Mouse (Mus musculus): ENCODE results near the gene Gm45062. TPM values are rescaled to one million over a fixed set of nuclear protein-coding genes. Genes with fewer than 3 reads are reported as not detected.

Gene Gm45062
- total and polyA plus RNA-seq, 2 experiments from 2014 or later = 3.0 TPM; not detected in 1

- 88% methylated on average over 1 of the region's 1 CpGs for WGBS
- no peak for TF ChIP-seq CTCF (IDR thresholded peaks at IDR 0.05; ENCODE audit: low read depth)
- no peak for TF ChIP-seq EP300 (IDR thresholded peaks at IDR 0.05; ENCODE audit: low read depth)
- DNase-seq (ENCODE audit: low spot score) = no peak
- H3K4me1 ChIP-seq (ENCODE audit: control insufficient read depth, insufficient read depth) = peaks cover 17% of the 10 kb centered on the region
- H3K27ac ChIP-seq (ENCODE audit: low read depth) = no peak overlapping the region
- no peak overlapping the region for H3K4me3 ChIP-seq (ENCODE audit: low read depth, low read length)
- H3K9ac ChIP-seq (replicated peaks; ENCODE audit: low read depth, low read length) = no peak overlapping the region
- no peaks in the 10 kb centered on the region for H3K36me3 ChIP-seq (replicated peaks; ENCODE audit: control insufficient read depth, insufficient read depth, low read length)
- ATAC-seq (ENCODE audit: insufficient read depth, low read depth) = no peak
- H3K4me2 ChIP-seq (ENCODE audit: low read depth, low read length) = no peak overlapping the region
- no peaks in the 10 kb centered on the region for H3K27me3 ChIP-seq (ENCODE audit: control insufficient read depth, insufficient read depth, low read length)
- H3K9me3 ChIP-seq (replicated peaks; ENCODE audit: control insufficient read depth, low read length) = no peaks in the 10 kb centered on the region
Measured at GRCm38 (mm10) chr6:8420187-8420503, 160.9 kb downstream of the Gm45062 start.

- TF ChIP-seq EP300 (IDR thresholded peaks at IDR 0.05; ENCODE audit: low read depth) (no peak), CTCF (IDR thresholded peaks at IDR 0.05; ENCODE audit: low read depth) (no peak)
- H3K9ac ChIP-seq (replicated peaks; ENCODE audit: low read depth, low read length) = no peak overlapping the region
- ATAC-seq (ENCODE audit: insufficient read depth, low read depth) = no peak
- no peak for DNase-seq (ENCODE audit: low spot score)
- H3K4me3 ChIP-seq (ENCODE audit: low read depth, low read length) = no peak overlapping the region
- H3K9me3 ChIP-seq (replicated peaks; ENCODE audit: control insufficient read depth, low read length) = no peaks in the 10 kb centered on the region
- peaks cover 17% of the 10 kb centered on the region for H3K4me1 ChIP-seq (ENCODE audit: control insufficient read depth, insufficient read depth)
- no peaks in the 10 kb centered on the region for H3K36me3 ChIP-seq (replicated peaks; ENCODE audit: control insufficient read depth, insufficient read depth, low read length)
- no peak overlapping the region for H3K27ac ChIP-seq (ENCODE audit: low read depth)
- H3K27me3 ChIP-seq (ENCODE audit: control insufficient read depth, insufficient read depth, low read length) = no peaks in the 10 kb centered on the region
- H3K4me2 ChIP-seq (ENCODE audit: low read depth, low read length) = no peak overlapping the region
- WGBS = 71% methylated on average over 5 of the region's 5 CpGs
Measured at GRCm38 (mm10) chr6:8421421-8421820, 162.2 kb downstream of the Gm45062 start.

GRCm38 (mm10) chr6:8421959-8422581, 162.8 kb downstream of the Gm45062 start:
- no peaks in the 10 kb centered on the region for H3K9me3 ChIP-seq (replicated peaks; ENCODE audit: control insufficient read depth, low read length)
- no peak overlapping the region for H3K27ac ChIP-seq (ENCODE audit: low read depth)
- no peaks in the 10 kb centered on the region for H3K36me3 ChIP-seq (replicated peaks; ENCODE audit: control insufficient read depth, insufficient read depth, low read length)
- ATAC-seq (ENCODE audit: insufficient read depth, low read depth) = no peak
- H3K27me3 ChIP-seq (ENCODE audit: control insufficient read depth, insufficient read depth, low read length) = no peaks in the 10 kb centered on the region
- peaks cover 17% of the 10 kb centered on the region for H3K4me1 ChIP-seq (ENCODE audit: control insufficient read depth, insufficient read depth)
- no peak for TF ChIP-seq CTCF (IDR thresholded peaks at IDR 0.05; ENCODE audit: low read depth)
- TF ChIP-seq EP300 (IDR thresholded peaks at IDR 0.05; ENCODE audit: low read depth) = no peak
- H3K4me3 ChIP-seq (ENCODE audit: low read depth, low read length) = no peak overlapping the region
- H3K9ac ChIP-seq (replicated peaks; ENCODE audit: low read depth, low read length) = no peak overlapping the region
- no peak for DNase-seq (ENCODE audit: low spot score)
- WGBS = 78% methylated on average over 10 of the region's 10 CpGs
- H3K4me2 ChIP-seq (ENCODE audit: low read depth, low read length) = no peak overlapping the region

- no peak overlapping the region for H3K9ac ChIP-seq (replicated peaks; ENCODE audit: low read depth, low read length)
Measured at GRCm38 (mm10) chr6:8423142-8423541, 163.9 kb downstream of the Gm45062 start.

DNA sequence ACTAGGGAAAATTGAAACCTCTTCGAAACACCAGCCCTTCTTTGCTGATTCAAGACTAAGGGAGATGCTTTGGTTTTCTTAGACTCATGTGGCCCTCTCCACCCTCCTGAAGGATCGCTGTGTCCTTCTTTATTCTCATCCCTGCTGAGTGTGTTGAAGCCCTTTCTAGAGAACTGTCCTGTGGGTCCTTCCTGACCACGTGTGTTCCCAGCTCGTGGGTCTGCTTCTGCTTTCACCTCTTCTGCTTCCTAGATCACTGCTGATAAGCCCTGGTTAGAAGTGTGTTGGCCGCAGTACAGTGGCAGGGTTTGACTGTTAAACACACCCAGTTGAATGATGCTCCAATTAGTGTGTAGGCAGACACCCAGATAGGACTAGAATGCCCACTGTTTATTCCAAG, 168.4 kb downstream of the Gm45062 start:
- no peak overlapping the region for H3K27ac ChIP-seq (ENCODE audit: low read depth)
- WGBS = 68% methylated on average over 5 of the region's 5 CpGs
- TF ChIP-seq EP300 (IDR thresholded peaks at IDR 0.05; ENCODE audit: low read depth) = no peak
- TF ChIP-seq CTCF (IDR thresholded peaks at IDR 0.05; ENCODE audit: low read depth) = no peak
- no peaks in the 10 kb centered on the region for H3K9me3 ChIP-seq (replicated peaks; ENCODE audit: control insufficient read depth, low read length)
- no peaks in the 10 kb centered on the region for H3K27me3 ChIP-seq (ENCODE audit: control insufficient read depth, insufficient read depth, low read length)
- H3K4me3 ChIP-seq (ENCODE audit: low read depth, low read length) = no peak overlapping the region
- no peak overlapping the region for H3K4me2 ChIP-seq (ENCODE audit: low read depth, low read length)
- ATAC-seq (ENCODE audit: insufficient read depth, low read depth) = no peak
- no peak overlapping the region for H3K9ac ChIP-seq (replicated peaks; ENCODE audit: low read depth, low read length)
- H3K36me3 ChIP-seq (replicated peaks; ENCODE audit: control insufficient read depth, insufficient read depth, low read length) = no peaks in the 10 kb centered on the region
- peaks cover 4% of the 10 kb centered on the region; the same call in 1 of the 2 replicates for H3K4me1 ChIP-seq (ENCODE audit: control insufficient read depth, insufficient read depth)
- no peak for DNase-seq (ENCODE audit: low spot score)

More at GRCm38 (mm10) chr6:8423142-8423541, 163.9 kb downstream of the Gm45062 start:
- Histone ChIP-seq H3K4me1 (ENCODE audit: control insufficient read depth, insufficient read depth) (peaks cover 17% of the 10 kb centered on the region), H3K27me3 (ENCODE audit: control insufficient read depth, insufficient read depth, low read length) (no peaks in the 10 kb centered on the region), H3K9me3 (replicated peaks; ENCODE audit: control insufficient read depth, low read length) (no peaks in the 10 kb centered on the region), H3K4me3 (ENCODE audit: low read depth, low read length) (no peak overlapping the region), H3K27ac (ENCODE audit: low read depth) (no peak overlapping the region; the same call in 1 of the 2 replicates), H3K4me2 (ENCODE audit: low read depth, low read length) (no peak overlapping the region), H3K36me3 (replicated peaks; ENCODE audit: control insufficient read depth, insufficient read depth, low read length) (no peaks in the 10 kb centered on the region)
- no peak for ATAC-seq (ENCODE audit: insufficient read depth, low read depth)
- no peak for DNase-seq (ENCODE audit: low spot score)
- TF ChIP-seq EP300 (IDR thresholded peaks at IDR 0.05; ENCODE audit: low read depth) = no peak
- no peak for TF ChIP-seq CTCF (IDR thresholded peaks at IDR 0.05; ENCODE audit: low read depth)
- 90% methylated on average over 2 of the region's 2 CpGs for WGBS
